Mouse (Mus musculus) CD8-positive naive resting alpha-beta T cell, adult 2 months (primary cell): ENCODE data around the gene Srp9.

Experiments used
- DNase-seq, 2 experiments: peaks; one replicate each; pipeline ENCODE4 v3.0.0; 2022; ENCODE audit warnings: low read depth in 2 of 2, low spot score in 2 of 2

Gene Srp9

GRCm38 (mm10) chr1:182103436-182103835 is 21.1 kb upstream of the Srp9 start:
- no peak for DNase-seq

GRCm38 (mm10) chr1:182105023-182105422 is 19.5 kb upstream of the Srp9 start:
- DNase-seq: no peak

GRCm38 (mm10) chr1:182107251-182107650 is 17.3 kb upstream of the Srp9 start:
- DNase-seq: no peak

GRCm38 (mm10) chr1:182108397-182109099 is 16.0 kb upstream of the Srp9 start:
- peak in 1 of 2 experiments; percentile 12 for DNase-seq

- DNase-seq: no peak
Observed at GRCm38 (mm10) chr1:182110185-182110584, 14.4 kb upstream of the Srp9 start.

- no peak for DNase-seq
Observed at GRCm38 (mm10) chr1:182110708-182111385, 13.7 kb upstream of the Srp9 start.

GRCm38 (mm10) chr1:182111386-182112317 is 12.9 kb upstream of the Srp9 start:
- no peak for DNase-seq

- DNase-seq: no peak
Observed at GRCm38 (mm10) chr1:182112385-182112784, 12.2 kb upstream of the Srp9 start.

GRCm38 (mm10) chr1:182113131-182113530 is 11.4 kb upstream of the Srp9 start:
- DNase-seq: no peak

GRCm38 (mm10) chr1:182113587-182114500 is 10.7 kb upstream of the Srp9 start:
- DNase-seq: no peak

- DNase-seq: peak; percentile 3 to 28
Observed at GRCm38 (mm10) chr1:182115197-182115596, 9.3 kb upstream of the Srp9 start.

GRCm38 (mm10) chr1:182115651-182116408 is 8.7 kb upstream of the Srp9 start:
- DNase-seq: no peak

- no peak for DNase-seq
Observed at GRCm38 (mm10) chr1:182122413-182122812, 2.1 kb upstream of the Srp9 start.

GRCm38 (mm10) chr1:182124924-182125368 is 409 bp downstream of the Srp9 start:
- peak; percentile 77 to 81 for DNase-seq

- DNase-seq: peak; percentile 13 to 44
Observed at GRCm38 (mm10) chr1:182130830-182131229, 6.3 kb downstream of the Srp9 start.

- no peak for DNase-seq
Observed at GRCm38 (mm10) chr1:182137204-182138125, 12.9 kb downstream of the Srp9 start.

GRCm38 (mm10) chr1:182138172-182138571 is 13.6 kb downstream of the Srp9 start:
- no peak for DNase-seq

- no peak for DNase-seq
Observed at GRCm38 (mm10) chr1:182139937-182140336, 15.4 kb downstream of the Srp9 start.

- DNase-seq: peak; percentile 76 to 77
Observed at GRCm38 (mm10) chr1:182140370-182140769, 15.8 kb downstream of the Srp9 start.
